Mouse (Mus musculus) megakaryocyte-erythroid progenitor cell, adult 5 weeks (primary cell): ENCODE data around the gene Olfr1255. TPM values are rescaled to one million over a fixed set of nuclear protein-coding genes. Genes with fewer than 3 reads are reported as not detected.

Experiments
- polyA plus RNA-seq: library from polyadenylated mRNA; stranded (reverse); fragments of >175 nt; gene quantifications from 2 replicates; pipeline ENCODE4 v1.2.3, GENCODE M21; 2012

Gene Olfr1255
- not detected in 2 replicates for polyA plus RNA-seq

DNA sequence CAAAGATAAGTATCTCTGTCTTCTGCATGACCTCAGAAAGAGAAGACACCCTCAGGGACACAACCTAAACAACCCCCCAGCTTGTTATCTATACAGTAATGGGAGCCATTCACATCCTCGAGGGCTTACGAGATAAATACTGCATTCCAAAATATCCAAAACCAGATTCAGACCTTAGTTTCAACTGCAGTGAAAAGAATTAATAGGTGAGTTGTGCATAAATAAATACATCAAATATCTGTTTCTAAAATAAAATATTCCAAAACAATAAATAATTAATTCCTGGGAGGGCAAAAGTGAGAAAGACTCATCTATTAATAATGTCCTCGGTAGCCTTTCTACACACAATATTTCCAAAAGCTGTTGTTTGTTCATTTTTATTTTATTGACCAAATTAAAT is at the start of gene Olfr1255:
Gene Olfr1255, plus strand, starts transcription at position 301 of the 400 bp plus-strand sequence.

DNA sequence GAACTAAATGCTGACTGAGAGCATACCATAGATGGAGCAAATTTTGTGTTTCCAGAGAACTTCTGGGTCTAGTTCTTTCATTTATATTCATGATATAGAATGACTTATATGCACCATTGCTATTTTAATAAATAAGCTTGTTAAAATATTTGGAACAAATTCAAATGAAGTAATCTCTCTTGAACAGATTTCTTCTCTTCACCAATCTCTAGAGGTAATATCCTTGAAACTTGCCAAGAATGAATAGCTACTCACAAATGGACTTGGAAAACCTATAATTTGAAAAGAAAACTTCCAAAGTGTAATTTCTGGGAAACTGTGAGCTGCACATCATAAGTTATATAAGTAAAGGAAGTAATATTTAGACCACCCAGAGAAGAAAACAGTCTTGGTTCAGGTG is 18.3 kb upstream of the Olfr1255 start, which contains the start of gene Olfr1254:
Gene Olfr1254, minus strand, starts transcription at position 101 of the 400 bp plus-strand sequence.

DNA sequence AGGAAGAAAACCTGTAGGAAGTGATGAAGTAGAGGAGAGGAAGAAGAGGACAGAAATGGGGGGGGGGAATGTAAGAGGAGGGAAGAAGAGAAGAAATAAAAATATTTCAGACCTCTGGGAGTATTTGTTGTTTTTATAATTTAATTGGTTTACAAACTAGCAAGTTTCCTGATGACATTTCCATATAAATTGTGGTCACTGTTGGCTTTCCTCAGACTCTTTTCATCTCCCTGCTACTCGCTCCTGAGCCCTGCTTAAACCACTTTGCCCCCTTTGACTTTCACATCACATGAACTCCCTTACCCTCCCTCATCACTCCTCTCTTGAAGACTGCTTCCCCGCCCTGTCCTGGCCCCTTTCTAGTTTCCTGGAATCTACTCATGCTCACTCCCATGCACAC is 29.6 kb downstream of the Olfr1255 start, which contains the start of gene Olfr1256:
Gene Olfr1256, minus strand, starts transcription at position 101 of the 400 bp plus-strand sequence.

DNA sequence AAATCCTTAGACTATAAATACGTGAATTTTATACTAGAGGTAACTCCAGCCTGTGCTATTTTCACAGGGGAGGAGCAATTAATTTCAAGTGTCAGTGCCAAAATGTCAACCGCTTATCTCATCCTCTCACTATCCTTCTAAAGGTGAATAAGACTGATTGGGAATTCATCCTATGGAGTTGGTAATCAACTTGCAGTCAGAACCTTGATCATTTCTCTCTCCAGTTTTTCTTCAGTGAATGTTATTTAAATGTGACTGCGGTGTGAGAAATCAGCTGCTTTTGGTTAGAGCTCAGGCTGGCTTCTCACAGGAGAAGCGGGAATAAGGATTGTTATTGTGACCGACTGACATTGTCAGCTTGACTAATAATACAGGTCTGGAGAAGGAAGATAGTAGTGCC is 36.3 kb downstream of the Olfr1255 start, which contains the start of gene Olfr48:
Gene Olfr48, minus strand, starts transcription at position 101 of the 400 bp plus-strand sequence.

Other genes starting within 250 kb of the Olfr1255 start
- not detected in 2 replicates for gene Olfr1245, start 233.6 kb upstream of the Olfr1255 start, polyA plus RNA-seq
- not detected in 2 replicates for gene Olfr1246, start 218.9 kb upstream of the Olfr1255 start, polyA plus RNA-seq
- gene Olfr1247, start 197.9 kb upstream of the Olfr1255 start, polyA plus RNA-seq, result not detected in 2 replicates
- gene Olfr1248, start 193.8 kb upstream of the Olfr1255 start, polyA plus RNA-seq, result not detected in 2 replicates
- gene Olfr1249, start 177.1 kb upstream of the Olfr1255 start, polyA plus RNA-seq, result not detected in 2 replicates
- gene Olfr1250, start 150.6 kb upstream of the Olfr1255 start, polyA plus RNA-seq, result not detected in 2 replicates
- not detected in 2 replicates for gene Olfr1251, start 140.1 kb upstream of the Olfr1255 start, polyA plus RNA-seq
- not detected in 2 replicates for gene Olfr1252, start 87.0 kb upstream of the Olfr1255 start, polyA plus RNA-seq
- not detected in 2 replicates for gene Olfr1253, start 55.0 kb upstream of the Olfr1255 start, polyA plus RNA-seq
- gene Olfr1254, start 18.4 kb upstream of the Olfr1255 start, polyA plus RNA-seq, result not detected in 2 replicates
- not detected in 2 replicates for gene Olfr1256, start 29.5 kb downstream of the Olfr1255 start, polyA plus RNA-seq
- not detected in 2 replicates for gene Olfr48, start 36.2 kb downstream of the Olfr1255 start, polyA plus RNA-seq
- gene Olfr1257, start 66.4 kb downstream of the Olfr1255 start, polyA plus RNA-seq, result not detected in 2 replicates
- 0.01 TPM in 1 of 2 replicates, not detected in the other for gene Olfr1258, start 115.3 kb downstream of the Olfr1255 start, polyA plus RNA-seq
- not detected in 2 replicates for gene Olfr1259, start 136.6 kb downstream of the Olfr1255 start, polyA plus RNA-seq
- gene Olfr1260, start 162.3 kb downstream of the Olfr1255 start, polyA plus RNA-seq, result not detected in 2 replicates
- gene Olfr1261, start 179.2 kb downstream of the Olfr1255 start, polyA plus RNA-seq, result not detected in 2 replicates
- not detected in 2 replicates for gene Olfr1262, start 188.1 kb downstream of the Olfr1255 start, polyA plus RNA-seq
- 0.03 TPM in 1 of 2 replicates, not detected in the other for gene Olfr1263, start 200.1 kb downstream of the Olfr1255 start, polyA plus RNA-seq
- not detected in 2 replicates for gene Olfr1264, start 213.5 kb downstream of the Olfr1255 start, polyA plus RNA-seq
- gene Olfr1265, start 223.3 kb downstream of the Olfr1255 start, polyA plus RNA-seq, result not detected in 2 replicates